Mouse (Mus musculus): ENCODE measurements at regions not wholly inside any gene's neighbourhood (a gene's known extent, or its start where the extent isn't known, plus 50 kb on each side); places are given as distances from the start of the nearest gene placed in this dataset.

- ATAC-seq (ENCODE audit: poor library complexity, severe bottlenecking): no peak
Measured at GRCm38 (mm10) chr3:52647161-52647692, 369.8 kb downstream of the Cog6 start.

GRCm38 (mm10) chr3:52645156-52645555 lies 371.9 kb downstream of the Cog6 start:
- ATAC-seq (ENCODE audit: poor library complexity, severe bottlenecking): no peak

GRCm38 (mm10) chr3:52644178-52645128 lies 372.6 kb downstream of the Cog6 start:
- no peak for ATAC-seq (ENCODE audit: poor library complexity, severe bottlenecking)

- no peak for ATAC-seq (ENCODE audit: poor library complexity, severe bottlenecking)
Measured at GRCm38 (mm10) chr3:52643796-52644177, 373.2 kb downstream of the Cog6 start.

- no peak for ATAC-seq (ENCODE audit: poor library complexity, severe bottlenecking)
Measured at GRCm38 (mm10) chr3:52643100-52643551, 373.9 kb downstream of the Cog6 start.

- no peak for ATAC-seq (ENCODE audit: poor library complexity, severe bottlenecking)
Measured at GRCm38 (mm10) chr3:52641226-52642181, 373.4 kb downstream of the Foxo1 start.

- ATAC-seq (ENCODE audit: poor library complexity, severe bottlenecking): no peak
Measured at GRCm38 (mm10) chr3:52640250-52641147, 372.4 kb downstream of the Foxo1 start.

GRCm38 (mm10) chr3:52638816-52639215 lies 370.7 kb downstream of the Foxo1 start:
- no peak for ATAC-seq (ENCODE audit: poor library complexity, severe bottlenecking)

GRCm38 (mm10) chr3:52634353-52634752 lies 366.2 kb downstream of the Foxo1 start:
- peak; percentile 80 for ATAC-seq (ENCODE audit: poor library complexity, severe bottlenecking)

- ATAC-seq (ENCODE audit: poor library complexity, severe bottlenecking): no peak
Measured at GRCm38 (mm10) chr3:52633491-52634100, 365.5 kb downstream of the Foxo1 start.

- ATAC-seq (ENCODE audit: poor library complexity, severe bottlenecking): no peak
Measured at GRCm38 (mm10) chr3:52632635-52633034, 364.5 kb downstream of the Foxo1 start.

- peak; percentile 78 for ATAC-seq (ENCODE audit: poor library complexity, severe bottlenecking)
Measured at GRCm38 (mm10) chr3:52630209-52630608, 362.1 kb downstream of the Foxo1 start.

GRCm38 (mm10) chr3:52625125-52625524 lies 357.0 kb downstream of the Foxo1 start:
- ATAC-seq (ENCODE audit: poor library complexity, severe bottlenecking): peak; percentile 71

- ATAC-seq (ENCODE audit: poor library complexity, severe bottlenecking): no peak
Measured at GRCm38 (mm10) chr3:52622530-52622929, 354.4 kb downstream of the Foxo1 start.

GRCm38 (mm10) chr3:52621936-52622335 lies 353.8 kb downstream of the Foxo1 start:
- ATAC-seq (ENCODE audit: poor library complexity, severe bottlenecking): no peak

- ATAC-seq (ENCODE audit: poor library complexity, severe bottlenecking): no peak
Measured at GRCm38 (mm10) chr3:52618925-52619224, 350.7 kb downstream of the Foxo1 start.

- no peak for ATAC-seq (ENCODE audit: poor library complexity, severe bottlenecking)
Measured at GRCm38 (mm10) chr3:52618212-52618924, 350.2 kb downstream of the Foxo1 start.

GRCm38 (mm10) chr3:52617413-52618149 lies 349.4 kb downstream of the Foxo1 start:
- peak; percentile 35; the same call in 1 of the 2 replicates for ATAC-seq (ENCODE audit: poor library complexity, severe bottlenecking)

All from megakaryocyte, adult 5-6 weeks (primary cell).